Mouse (Mus musculus) bone marrow, adult 2 months (tissue): ENCODE results near the gene Arhgap33. TPM values are rescaled to one million over a fixed set of nuclear protein-coding genes. Genes with fewer than 3 reads are reported as not detected.
A peak's percentile ranks its signal among the peaks of the same experiment; 100 is the strongest.

Experiments
- H3K27ac ChIP-seq: fragments of 200-500 bp; 2 replicates; pipeline ENCODE4 v1.5.1; 2012; ENCODE audit warnings: low read depth, mild to moderate bottlenecking, control low read depth, inconsistent platforms, low read length; ENCODE audit not compliant: control insufficient read depth, poor library complexity, insufficient read depth
- H3K4me1 ChIP-seq: fragments of 200-500 bp; 2 replicates; pipeline ENCODE4 v1.6.1; 2011; ENCODE audit warnings: low read length; ENCODE audit not compliant: control insufficient read depth, insufficient read depth
- H3K4me3 ChIP-seq: fragments of 200-500 bp; replicated peaks from 2 replicates; pipeline ENCODE3; 2011; ENCODE audit warnings: mild to moderate bottlenecking, low read depth, low read length, control low read depth; ENCODE audit not compliant: control insufficient read depth
- CTCF ChIP-seq: fragments of 200-500 bp; IDR thresholded peaks from 2 replicates; pipeline ENCODE4 v1.5.1; 2011; ENCODE audit warnings: low read length, control low read depth; ENCODE audit not compliant: control insufficient read depth, insufficient read depth
- POLR2A ChIP-seq: fragments of 200-500 bp; IDR thresholded peaks from 2 replicates; pipeline ENCODE4 v1.6.1; 2011; ENCODE audit warnings: low read depth, mild to moderate bottlenecking, control low read depth, low read length, borderline replicate concordance; ENCODE audit not compliant: control insufficient read depth
- WGBS: fragments of 180-500 bp; shearing (Covaris S2); methylation state at CpG from one replicate; pipeline ENCODE4 v1.1.7; 2018; 5-methylcytosine and 5-hydroxymethylcytosine counted together
- polyA plus RNA-seq: library from polyadenylated mRNA; stranded (reverse); fragments of >200 nt; gene quantifications from 2 replicates; pipeline ENCODE4 v1.2.4, GENCODE M21; 2011; ENCODE audit warnings: low replicate concordance; ENCODE audit not compliant: missing spikeins, insufficient read depth, insufficient read length

Arhgap33 gene
- polyA plus RNA-seq, 1 experiment: 61.6 TPM

DNA sequence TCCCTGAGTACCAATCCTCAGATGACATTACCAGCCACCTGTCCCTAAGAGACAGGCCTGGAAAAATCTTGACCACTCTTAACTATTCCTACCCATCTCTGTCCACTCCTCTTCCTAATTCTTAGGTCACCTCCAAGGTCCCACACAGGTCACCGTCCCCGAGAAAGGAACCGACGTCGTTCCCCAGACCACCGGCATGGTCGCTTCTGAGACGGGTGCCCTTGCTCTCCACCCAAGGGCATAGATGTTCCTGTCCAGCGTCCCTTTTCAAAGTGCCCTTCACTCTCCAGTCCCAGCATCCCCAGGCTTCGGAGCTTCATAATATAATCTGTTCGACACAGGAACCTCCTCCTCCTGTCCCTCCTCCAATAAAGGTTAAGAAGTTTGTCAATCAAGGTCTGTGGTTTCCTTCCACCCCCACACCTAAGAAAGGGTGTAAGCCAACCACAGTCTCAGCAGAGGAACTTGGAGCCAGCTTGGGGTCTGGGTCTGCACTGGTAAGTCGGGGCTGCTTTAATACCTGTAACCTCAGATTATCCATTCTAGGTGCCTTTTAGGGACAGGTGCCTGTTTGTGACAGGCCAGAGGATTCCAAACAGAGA is 30.2 kb upstream of the Arhgap33 start, which contains the start of gene Igflr1:
Igflr1 (plus strand) TSS at position 458 of the 602 bp plus-strand sequence.
- WGBS: 90% methylated on average over 12 of the region's 12 CpGs
- Histone ChIP-seq H3K4me1 (peaks cover 2% of the 10 kb centered on the region; the same call in 1 of the 2 replicates), H3K27ac (no peak within 1 kb of the TSS), H3K4me3 (peak within 1 kb of the TSS; percentile 90)
- TF ChIP-seq CTCF: no peak

DNA sequence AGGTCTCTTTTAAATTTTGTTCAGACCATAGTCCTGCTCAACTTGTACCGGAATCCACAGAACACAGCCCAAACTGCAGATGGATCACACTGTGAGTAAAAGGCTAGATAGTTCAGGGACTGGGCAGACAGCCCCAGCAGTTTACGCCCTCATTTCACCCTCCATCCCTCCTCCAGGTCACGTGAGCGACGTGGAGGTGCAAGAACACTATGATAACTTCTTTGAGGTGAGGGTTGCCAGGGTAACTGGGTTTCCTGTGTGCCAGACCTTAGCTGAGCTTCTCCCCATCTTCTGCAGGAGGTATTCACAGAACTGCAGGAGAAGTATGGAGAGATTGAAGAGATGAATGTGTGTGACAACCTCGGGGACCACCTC is 29.0 kb upstream of the Arhgap33 start:
- WGBS: 35% methylated on average over 6 of the region's 6 CpGs
- TF ChIP-seq CTCF (no peak), POLR2A (no peak)
- Histone ChIP-seq H3K4me3 (peak overlapping the region; percentile 90), H3K27ac (peak overlapping the region; percentile 86; the same call in 1 of the 2 replicates), H3K4me1 (peaks cover 2% of the 10 kb centered on the region; the same call in 1 of the 2 replicates)

DNA sequence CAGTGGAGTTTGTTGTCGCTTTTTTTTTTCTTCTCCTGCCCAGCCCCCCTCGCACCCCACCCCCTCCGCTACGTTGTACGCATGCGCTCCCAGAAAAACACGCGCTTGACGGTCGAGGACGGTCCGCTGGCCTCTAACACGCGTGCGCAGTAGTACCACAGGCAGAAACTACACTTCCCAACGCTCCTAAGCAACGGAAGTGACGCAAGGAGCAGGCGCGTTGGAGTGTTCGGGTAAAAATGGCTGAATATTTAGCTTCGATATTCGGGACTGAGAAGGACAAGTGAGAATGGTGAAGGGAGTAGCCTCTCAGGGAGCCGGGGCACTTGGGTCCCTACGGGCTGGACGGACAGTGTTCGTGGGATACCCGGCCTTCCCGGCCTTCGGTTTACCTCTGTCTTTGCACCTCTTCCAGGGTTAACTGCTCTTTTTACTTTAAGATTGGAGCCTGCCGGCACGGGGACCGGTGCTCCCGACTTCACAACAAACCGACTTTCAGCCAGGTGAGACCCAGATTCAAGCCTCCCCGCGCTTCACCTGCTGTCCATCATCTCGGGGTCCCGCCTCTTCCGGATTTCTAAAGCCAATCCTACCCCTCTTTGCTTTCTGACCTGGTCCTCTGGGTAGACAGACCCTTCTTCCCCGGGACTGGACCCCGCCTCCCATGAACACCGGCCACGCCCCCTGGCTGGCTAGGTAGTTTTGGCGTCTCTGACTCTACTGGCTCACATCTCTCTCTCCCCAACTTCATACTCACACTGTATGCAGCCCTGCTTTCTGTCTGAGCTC is 28.5 kb upstream of the Arhgap33 start, which contains the start of the genes U2af1l4, Gm49396 and Psenen:
U2af1l4 (plus strand) TSS at position 185 of the 789 bp plus-strand sequence.
Gm49396 (plus strand) TSS at position 228 of the 789 bp plus-strand sequence.
Psenen (minus strand) TSS at position 511 of the 789 bp plus-strand sequence.
- under 1% methylated on average over 45 of the region's 45 CpGs for WGBS
- Histone ChIP-seq H3K27ac (peak within 1 kb of the TSS; percentile 86), H3K4me1 (peaks cover 3% of the 10 kb centered on the region; the same call in 1 of the 2 replicates), H3K4me3 (peak within 1 kb of the TSS; percentile 90)
- TF ChIP-seq CTCF (no peak), POLR2A (peak; percentile 31; the same call in 1 of the 2 replicates)

DNA sequence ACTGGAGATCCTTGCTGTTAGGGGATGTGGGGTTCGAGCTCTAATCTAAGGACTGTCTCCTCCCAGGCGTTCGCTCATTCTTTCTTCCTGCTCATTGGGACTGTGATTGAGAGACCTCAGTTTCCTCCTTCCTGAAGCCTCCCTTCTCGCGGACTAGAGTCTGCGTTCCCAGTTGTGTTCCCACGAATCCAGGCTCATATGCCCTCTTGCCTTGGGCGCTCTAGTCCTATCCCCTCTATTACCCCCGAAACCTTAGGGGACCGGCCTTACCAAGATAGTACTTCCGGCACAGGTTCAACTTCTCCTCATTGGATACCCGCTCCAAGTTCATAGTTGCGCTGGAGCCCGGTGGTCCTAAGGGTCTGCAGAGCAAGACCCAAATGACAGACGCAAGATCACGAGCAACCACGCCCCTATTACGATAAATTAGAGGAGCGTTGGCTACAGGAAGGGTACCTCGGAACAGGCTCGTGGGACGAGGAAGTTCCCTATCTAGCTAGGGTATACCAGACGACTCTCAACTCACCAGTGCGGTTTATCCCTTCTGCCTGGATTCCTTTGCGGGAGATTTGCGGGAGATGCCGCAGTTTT is 27.8 kb upstream of the Arhgap33 start:
- H3K4me1 ChIP-seq: peaks cover 3% of the 10 kb centered on the region; the same call in 1 of the 2 replicates
- TF ChIP-seq CTCF (no peak), POLR2A (no peak)
- H3K27ac ChIP-seq: peak overlapping the region; percentile 17
- peak overlapping the region; percentile 90 for H3K4me3 ChIP-seq
- under 1% methylated on average over 27 of the region's 27 CpGs for WGBS

DNA sequence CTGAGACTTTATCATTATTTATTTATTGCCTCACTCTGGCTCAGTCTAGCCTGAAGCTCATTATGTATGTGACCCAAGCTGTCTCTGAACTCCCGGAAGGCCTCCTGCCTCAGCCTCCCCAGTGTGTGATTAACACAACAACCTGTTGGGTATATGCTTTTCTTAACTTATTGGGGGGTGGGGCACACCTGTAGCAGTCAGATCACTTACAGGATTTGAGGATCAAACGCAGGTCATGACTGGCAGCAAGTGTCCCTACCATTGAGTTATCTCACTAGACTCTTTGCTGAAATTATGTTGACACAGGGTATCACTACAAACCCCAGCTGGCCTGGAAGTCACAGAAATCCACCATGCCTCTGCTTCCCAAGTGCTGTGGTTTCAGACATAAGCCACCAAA is 25.4 kb upstream of the Arhgap33 start:
- WGBS: 81% methylated on average over 2 of the region's 2 CpGs
- Histone ChIP-seq H3K27ac (no peak overlapping the region), H3K4me3 (no peak overlapping the region), H3K4me1 (peaks cover 3% of the 10 kb centered on the region; the same call in 1 of the 2 replicates)
- no peak for TF ChIP-seq POLR2A
- TF ChIP-seq CTCF: no peak

DNA sequence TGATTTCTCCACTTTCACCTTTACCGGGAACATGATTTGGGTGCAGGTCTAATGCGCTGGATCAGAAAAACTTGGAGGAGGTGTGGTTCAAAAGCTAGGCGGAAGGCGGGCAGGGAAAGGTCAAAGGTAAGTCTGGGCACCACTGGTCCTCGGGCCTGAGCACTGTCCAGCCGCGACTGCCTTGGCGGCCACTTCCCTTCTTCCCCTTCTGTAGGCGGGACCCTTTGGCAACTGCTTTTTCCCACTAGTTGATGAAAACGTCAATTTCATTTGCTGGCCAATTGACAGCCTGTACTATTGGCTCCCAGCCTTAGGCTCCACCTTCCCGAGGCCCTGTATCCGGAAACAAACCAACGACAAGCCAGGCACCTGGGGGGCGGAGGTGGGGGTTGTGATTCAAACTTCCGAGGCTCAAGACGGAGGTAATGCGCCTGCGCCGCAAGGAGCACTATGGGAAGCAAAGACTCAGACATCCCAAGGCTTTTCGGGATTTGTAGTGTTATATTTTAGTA is 24.6 kb upstream of the Arhgap33 start, which contains the start of gene Lin37:
Lin37 (minus strand) TSS at position 396 of the 512 bp plus-strand sequence.
- H3K4me1 ChIP-seq: peaks cover 3% of the 10 kb centered on the region; the same call in 1 of the 2 replicates
- TF ChIP-seq POLR2A (peak; percentile 62; the same call in 1 of the 2 replicates), CTCF (no peak)

DNA sequence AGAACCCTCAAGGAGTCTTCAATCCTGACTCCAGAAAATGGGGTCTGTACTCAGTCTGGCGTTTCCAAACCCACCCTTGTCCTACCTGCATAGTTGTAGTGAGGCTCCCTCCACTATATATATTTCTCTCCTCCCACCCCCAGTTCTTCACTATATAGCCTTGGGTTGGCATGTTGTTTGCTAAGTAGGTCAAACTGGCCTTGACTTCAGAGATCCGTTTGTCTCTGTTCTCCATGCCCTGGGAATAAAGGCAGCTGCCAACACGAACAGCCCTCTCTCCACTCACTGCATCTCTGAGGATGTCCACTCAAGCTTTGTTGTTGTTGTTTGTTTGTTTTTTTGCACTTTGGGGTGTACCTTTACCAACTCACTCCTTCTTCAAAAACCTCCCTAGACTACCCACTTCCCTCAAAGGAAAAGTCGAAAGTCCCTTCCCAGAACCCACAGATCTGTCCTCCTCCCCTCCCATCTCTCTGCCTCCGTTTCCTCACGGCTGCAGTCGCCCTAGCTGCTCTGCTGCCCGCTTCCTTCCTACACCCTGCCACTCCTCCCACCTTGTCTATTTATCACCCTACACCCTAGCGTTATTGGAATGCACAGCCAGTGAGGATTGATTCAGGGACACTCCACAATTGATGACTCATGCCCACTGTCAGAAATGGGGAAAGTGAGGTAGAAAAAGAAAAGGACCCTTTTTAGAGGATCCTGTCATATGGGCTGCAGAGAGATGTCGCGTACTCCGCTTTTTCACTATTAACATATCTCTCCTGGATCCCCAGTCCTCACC is 24.0 kb upstream of the Arhgap33 start:
- H3K27ac ChIP-seq: peak overlapping the region; percentile 66
- peaks cover 2% of the 10 kb centered on the region; the same call in 1 of the 2 replicates for H3K4me1 ChIP-seq
- TF ChIP-seq CTCF (no peak), POLR2A (no peak)
- WGBS: 6% methylated on average over 12 of the region's 12 CpGs
- peak overlapping the region; percentile 81 for H3K4me3 ChIP-seq

More for the DNA sequence above, 24.6 kb upstream of the Arhgap33 start, which contains the start of gene Lin37:
- under 1% methylated on average over 20 of the region's 20 CpGs for WGBS
- peak within 1 kb of the TSS; percentile 66 for H3K27ac ChIP-seq
- peak within 1 kb of the TSS; percentile 81 for H3K4me3 ChIP-seq
